Mouse (Mus musculus): ENCODE measurements around the gene Ccdc151.

Gene Ccdc151

GRCm38 (mm10) chr9:21996178-21996867 lies 6.1 kb downstream of the Ccdc151 start:
- DNase-seq (ENCODE audit: low spot score) = no peak

GRCm38 (mm10) chr9:21992227-21992626 lies 10.2 kb downstream of the Ccdc151 start:
- DNase-seq (ENCODE audit: low spot score) = no peak

GRCm38 (mm10) chr9:21989230-21990110 lies 13.0 kb downstream of the Ccdc151 start, which contains the start of gene Rgl3:
TSS of gene Rgl3 (minus strand) at chr9:21989446.
- peak; percentile 70 for DNase-seq (ENCODE audit: low spot score)

GRCm38 (mm10) chr9:21988421-21989101 lies 13.9 kb downstream of the Ccdc151 start:
- DNase-seq (ENCODE audit: low spot score) = peak; percentile 45

- DNase-seq (ENCODE audit: low spot score) = peak; percentile 20
Observed at GRCm38 (mm10) chr9:21987592-21988342, 14.7 kb downstream of the Ccdc151 start.

GRCm38 (mm10) chr9:21983911-21984310 lies 18.5 kb downstream of the Ccdc151 start:
- DNase-seq (ENCODE audit: low spot score) = no peak

GRCm38 (mm10) chr9:21978398-21979128 lies 23.9 kb downstream of the Ccdc151 start:
- no peak for DNase-seq (ENCODE audit: low spot score)

GRCm38 (mm10) chr9:21977972-21978371 lies 24.5 kb downstream of the Ccdc151 start:
- no peak for DNase-seq (ENCODE audit: low spot score)

- DNase-seq (ENCODE audit: low spot score) = no peak
Observed at GRCm38 (mm10) chr9:21977331-21977730, 25.1 kb downstream of the Ccdc151 start.

- no peak for DNase-seq (ENCODE audit: low spot score)
Observed at GRCm38 (mm10) chr9:21976626-21977175, 25.7 kb downstream of the Ccdc151 start.

GRCm38 (mm10) chr9:21969304-21969703 lies 33.1 kb downstream of the Ccdc151 start:
- DNase-seq (ENCODE audit: low spot score) = no peak

GRCm38 (mm10) chr9:21968883-21969282 lies 33.6 kb downstream of the Ccdc151 start:
- no peak for DNase-seq (ENCODE audit: low spot score)

GRCm38 (mm10) chr9:21963417-21963816 lies 39.0 kb downstream of the Ccdc151 start, which contains the start of gene Epor:
TSS of gene Epor (minus strand) at chr9:21963506.
- DNase-seq (ENCODE audit: low spot score) = peak; percentile 28

- peak; percentile 63 for DNase-seq (ENCODE audit: low spot score)
Observed at GRCm38 (mm10) chr9:21962416-21963059, 39.9 kb downstream of the Ccdc151 start.

- no peak for DNase-seq (ENCODE audit: low spot score)
Observed at GRCm38 (mm10) chr9:21962010-21962409, 40.4 kb downstream of the Ccdc151 start.

- DNase-seq (ENCODE audit: low spot score) = no peak
Observed at GRCm38 (mm10) chr9:21961366-21961980, 41.0 kb downstream of the Ccdc151 start.

GRCm38 (mm10) chr9:21960558-21961208 lies 41.8 kb downstream of the Ccdc151 start:
- DNase-seq (ENCODE audit: low spot score) = peak; percentile 31

GRCm38 (mm10) chr9:21960135-21960534 lies 42.3 kb downstream of the Ccdc151 start:
- no peak for DNase-seq (ENCODE audit: low spot score)

GRCm38 (mm10) chr9:21959244-21959643 lies 43.2 kb downstream of the Ccdc151 start:
- DNase-seq (ENCODE audit: low spot score) = no peak
